Mouse (Mus musculus) spleen, adult 12 weeks (tissue): ENCODE results near the gene Rab31.

Experiments
- DNase-seq: peaks from one replicate; pipeline ENCODE4 v3.0.0; 2022; ENCODE audit warnings: low spot score

The Rab31 gene

DNA sequence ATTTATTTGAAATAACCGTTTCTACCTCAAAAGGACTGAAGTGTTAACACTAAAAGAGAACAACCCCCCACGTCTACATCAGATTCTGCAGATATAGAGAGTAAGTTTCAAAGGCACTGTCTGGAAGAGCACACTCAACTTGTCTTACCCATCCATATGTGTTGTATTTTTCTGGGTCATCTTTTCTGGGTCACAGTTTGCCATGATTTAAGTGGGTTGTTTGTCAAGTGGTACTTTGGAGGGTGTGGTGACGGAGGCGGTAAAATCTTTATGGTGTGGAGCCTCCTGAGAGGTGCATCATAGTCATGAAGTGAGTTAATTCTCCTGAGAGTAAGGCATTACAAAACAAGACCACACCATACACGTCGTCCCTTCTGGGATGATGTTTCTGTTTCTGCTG is 147.0 kb downstream of the Rab31 start:
- DNase-seq = no peak

DNA sequence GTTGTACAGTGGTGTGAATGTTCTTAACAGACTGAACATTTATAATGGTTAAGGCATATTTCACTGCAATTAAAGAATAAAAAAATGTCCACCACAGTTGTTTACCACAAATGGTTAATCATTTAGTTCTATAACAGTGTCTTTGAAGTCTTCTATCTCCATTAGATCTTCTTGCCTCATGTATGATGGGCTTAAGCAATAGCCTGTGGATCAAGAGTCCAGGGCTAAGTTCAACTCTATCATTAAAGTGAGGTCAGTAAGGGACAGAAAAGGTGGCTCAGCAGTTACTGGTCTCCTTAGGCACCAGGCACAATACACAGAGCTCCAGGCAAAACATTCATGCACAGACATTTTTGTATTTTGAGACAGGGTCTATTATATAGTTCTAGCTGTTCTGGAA is 149.4 kb downstream of the Rab31 start:
- DNase-seq = no peak

DNA sequence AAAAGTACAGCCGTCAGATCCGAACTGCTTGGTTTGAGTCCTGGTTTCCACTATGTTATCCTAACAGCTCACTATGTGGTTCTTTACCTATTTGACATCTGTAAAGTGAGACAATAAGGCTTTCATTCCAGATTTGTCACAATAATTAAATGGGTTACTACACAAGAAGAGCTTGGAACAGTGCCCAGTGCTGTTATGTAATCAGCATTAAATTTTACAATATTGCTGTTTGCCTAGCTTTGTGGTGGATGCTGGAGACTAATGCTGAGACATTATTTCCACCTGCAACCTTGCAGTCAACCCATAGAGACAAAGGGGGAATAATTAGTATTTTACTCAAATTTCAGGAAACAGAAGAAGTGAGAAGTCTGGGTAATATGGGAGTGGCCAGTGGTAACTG is 154.1 kb downstream of the Rab31 start:
- DNase-seq = no peak

DNA sequence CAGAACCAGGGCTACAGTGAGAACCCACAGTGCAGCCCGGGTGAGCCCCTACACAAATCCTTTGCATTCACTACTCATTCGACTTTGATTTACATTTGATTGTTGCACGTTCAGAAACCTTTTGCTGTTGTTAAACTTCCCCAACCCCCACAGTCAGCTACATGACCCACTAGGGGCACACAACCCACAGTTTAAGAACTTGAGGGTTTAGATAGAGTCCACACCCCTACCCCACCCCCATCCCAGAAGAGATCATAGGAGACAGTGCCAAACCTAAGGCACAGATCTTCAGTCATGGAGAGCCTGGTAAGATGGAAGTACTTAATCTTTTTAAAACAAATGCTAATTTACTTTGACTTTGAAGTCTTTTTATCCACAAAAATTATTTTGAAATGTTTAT is 156.9 kb downstream of the Rab31 start:
- no peak for DNase-seq

DNA sequence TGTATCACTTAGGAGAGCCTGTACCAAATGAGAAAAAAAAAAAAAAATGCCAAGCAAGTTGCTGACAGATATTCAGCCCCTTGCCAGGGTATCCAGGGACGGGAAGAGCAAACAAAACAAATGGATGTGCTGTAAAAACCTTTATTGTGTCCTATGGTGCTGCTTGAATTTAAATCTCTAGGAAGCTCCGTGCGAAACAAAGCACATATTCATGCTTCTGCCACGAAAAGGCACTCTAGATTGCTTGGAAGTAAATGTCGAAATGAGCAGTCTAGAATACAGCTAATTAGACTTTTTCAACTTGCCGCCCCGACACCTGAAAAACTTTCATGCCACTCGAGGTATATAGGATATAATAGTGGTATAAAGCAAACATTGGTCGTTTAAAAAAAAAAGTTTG is 158.1 kb downstream of the Rab31 start:
- no peak for DNase-seq

DNA sequence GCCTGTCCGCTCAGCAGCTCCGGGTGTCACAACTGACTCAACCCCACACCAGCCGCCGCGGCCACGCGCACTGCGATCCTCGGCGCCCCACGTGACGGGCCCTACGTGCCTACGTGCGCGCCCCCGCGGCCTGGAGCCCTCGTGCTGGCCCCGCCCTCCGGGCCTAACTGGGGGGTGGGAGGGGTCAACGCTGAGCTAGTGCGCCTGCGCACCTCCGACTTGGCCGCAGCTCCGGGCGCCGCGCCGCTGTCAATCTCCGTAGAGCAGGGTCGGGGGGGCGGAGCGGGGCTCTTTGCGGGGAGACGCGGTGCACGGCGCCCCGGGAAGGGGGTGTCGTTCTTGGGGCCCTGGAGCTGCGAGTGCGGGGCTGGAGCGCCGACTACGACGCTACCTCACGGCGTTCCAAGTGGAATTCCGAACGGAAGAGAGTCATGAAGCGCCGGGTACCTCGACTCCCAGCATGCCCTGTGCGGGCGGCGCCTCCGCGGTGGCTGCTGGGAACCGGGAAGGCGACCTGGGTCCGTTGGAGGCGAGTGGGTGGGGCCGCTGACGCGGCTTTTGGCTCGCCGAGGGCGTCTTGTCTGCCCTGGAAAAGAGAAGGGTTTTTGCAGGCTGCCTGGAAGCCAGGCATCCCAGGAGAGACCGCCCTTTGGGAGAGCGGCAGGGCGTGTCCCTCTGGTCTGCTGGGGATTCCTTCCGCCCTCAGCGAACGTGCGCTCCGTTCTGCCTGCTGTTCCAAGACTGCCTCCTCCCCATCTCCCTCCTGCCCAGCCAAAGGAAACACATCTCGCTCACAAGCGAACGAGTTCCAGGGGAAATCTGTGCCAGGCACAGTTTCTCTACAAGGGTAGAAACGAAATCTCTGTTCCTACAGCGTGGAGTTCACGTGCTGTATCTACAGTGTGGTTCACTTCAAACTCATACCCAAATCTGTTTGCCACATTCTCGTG is 158.8 kb downstream of the Rab31 start, which contains the start of gene Vapa:
Gene Vapa (minus strand): TSS at position 93 of the 950 bp plus-strand sequence.
- DNase-seq = peak; percentile 98

DNA sequence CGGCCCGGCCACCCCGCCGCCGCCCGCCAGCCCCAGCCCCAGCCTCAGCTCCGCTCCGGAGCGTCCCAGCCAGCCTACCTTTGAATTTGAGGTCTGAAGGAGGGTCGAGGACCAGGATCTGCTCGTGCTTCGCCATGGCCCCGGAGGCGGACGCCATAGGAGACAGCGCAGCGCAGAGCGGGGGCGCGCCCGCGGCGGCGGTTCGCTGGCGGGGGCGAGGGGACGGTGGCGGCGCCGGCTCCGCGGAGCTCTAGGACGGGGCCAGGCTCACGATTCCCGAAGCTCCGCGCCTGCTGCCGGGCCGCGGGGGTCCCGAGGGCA is 159.4 kb downstream of the Rab31 start:
- no peak for DNase-seq

DNA sequence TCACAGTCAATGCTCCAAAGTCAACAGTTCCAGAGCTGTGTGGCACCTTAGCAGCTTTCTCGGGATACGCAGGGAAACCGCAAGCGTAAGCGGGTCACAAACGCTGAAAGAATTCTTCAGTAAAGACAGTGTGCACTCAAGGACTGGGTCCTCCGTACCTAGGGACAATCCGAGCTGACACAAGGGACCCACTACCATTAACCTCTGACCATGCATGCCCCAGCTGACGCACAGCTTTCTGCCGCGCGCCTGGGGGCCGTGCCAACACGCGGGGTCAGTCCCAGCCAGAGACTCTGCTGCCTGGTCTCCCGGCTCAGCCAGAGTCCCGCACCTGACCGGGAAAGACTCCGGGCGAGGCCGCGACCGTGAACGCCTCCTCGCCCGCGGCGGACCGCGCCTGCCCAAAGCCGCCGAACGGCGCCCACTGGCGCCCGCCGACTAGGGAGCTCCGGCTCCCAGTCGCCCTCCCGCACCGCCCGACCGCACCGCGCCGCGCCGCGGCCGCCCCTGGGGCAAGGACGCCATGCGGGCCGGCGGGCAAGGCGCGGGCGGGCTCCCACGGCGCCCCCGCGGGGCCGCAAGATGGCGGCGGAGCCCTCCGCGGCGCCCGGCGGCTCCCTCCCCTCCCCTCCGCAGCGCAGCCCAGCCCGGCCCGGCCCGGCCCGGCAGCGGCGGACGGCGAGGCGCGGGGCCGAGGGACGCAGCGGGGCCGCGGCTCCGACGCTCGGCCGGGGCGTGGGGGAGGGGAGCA is 160.0 kb downstream of the Rab31 start:
- peak; percentile 48 for DNase-seq

DNA sequence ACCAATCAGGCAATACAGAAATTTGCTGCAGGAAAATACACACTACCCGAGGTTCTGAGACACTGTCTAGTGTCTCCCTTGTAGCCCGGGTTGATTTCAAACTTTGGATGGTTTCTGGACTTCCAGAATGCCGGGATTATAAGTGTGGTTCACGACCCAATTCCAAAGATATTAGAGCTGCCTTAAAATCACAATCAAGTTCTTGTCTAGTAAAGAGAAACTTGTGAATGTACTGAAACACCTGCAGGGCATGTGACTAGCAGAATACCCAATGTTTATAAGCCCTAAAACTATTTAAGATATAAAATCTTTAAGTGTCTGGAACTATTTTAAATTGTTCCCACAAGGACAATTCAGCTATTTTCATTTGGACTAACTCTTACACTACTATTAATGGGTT is 160.8 kb downstream of the Rab31 start:
- no peak for DNase-seq

DNA sequence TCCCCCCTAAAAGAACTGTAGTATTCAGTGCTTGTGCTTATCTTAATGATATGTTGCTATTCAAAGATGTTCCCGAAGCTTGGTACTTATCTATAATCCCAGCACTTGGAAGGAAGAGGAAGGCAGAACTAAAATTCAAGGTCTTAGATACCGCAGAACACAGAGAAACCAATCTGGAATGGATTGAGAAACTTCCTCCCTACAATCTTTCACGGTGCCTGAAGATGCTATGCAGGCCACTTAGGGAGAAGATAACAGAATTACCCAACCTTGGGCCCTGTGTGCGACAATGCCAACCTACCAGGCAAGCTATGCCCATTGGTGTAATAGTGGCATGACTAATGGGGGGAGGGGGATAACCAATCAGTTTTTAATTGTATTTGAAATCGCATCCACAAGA is 163.8 kb downstream of the Rab31 start:
- DNase-seq = no peak

DNA sequence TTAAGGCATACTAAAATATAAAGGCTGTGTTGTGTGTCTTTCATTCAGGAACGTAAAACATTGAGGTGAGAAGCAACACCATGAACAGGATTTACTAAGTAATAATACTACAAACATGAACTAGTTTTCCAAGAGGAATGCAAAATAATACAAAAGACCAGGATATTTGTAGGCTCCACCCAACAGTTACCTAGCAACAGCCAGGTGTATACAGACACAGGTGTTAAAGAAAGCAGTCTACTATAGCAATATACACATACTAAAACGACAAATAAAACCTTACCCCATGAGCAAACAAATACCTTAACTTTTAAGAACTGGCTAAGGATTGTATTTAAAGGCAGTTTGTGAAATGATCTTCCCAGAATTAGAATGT is 164.3 kb downstream of the Rab31 start:
- DNase-seq = no peak

DNA sequence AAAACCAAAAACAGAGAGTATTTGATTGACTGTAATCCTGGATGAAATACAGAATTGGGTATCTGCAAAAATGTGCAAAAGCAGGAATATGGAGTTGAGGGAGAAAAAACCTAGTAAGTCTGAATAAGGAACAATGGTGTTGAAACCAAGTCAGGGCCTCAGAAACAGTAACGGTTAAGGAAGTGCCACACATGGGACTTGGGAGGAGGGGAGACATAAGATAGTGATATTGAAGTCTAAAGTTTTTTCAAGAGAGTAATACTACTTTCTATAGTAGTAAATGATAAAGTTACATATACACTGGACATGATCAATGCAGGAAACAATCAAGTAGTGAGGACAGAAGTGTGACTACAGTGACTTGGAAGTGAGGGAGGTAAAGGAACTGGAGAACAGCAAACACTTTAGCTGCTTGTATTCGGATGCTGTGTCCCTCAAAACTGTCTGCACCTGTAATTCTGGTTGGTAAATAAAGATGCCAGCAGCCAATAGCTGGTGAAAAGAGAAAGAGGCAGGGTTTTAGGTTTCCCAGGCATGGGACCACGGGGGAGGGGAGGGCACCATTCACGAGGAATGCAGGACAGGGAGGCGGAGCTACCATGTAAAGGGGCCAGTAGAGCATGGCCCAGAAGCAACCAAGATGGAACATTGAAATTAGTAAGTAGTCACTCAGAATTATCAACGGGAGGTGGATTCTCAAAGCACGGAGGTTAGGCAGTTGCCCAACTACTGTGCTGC is 164.8 kb downstream of the Rab31 start:
- DNase-seq = no peak

DNA sequence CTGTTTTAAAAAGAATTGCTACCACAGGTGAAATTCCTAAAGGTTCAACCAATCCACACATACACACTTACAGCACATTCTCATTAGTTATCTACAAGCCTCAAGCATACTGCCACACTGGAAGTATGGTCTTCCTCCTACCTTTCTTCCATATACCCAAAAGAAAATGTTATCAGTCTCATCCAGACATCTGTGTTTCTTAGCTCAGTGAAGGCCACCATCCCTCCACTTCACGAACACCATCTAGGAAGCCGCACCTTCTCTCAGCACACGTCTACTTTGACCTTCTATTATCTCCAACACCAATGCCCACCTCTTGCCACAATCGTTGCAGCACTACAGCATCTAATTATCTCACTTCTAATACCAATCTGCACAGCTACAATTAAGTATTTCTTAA is 166.5 kb downstream of the Rab31 start:
- DNase-seq = no peak

DNA sequence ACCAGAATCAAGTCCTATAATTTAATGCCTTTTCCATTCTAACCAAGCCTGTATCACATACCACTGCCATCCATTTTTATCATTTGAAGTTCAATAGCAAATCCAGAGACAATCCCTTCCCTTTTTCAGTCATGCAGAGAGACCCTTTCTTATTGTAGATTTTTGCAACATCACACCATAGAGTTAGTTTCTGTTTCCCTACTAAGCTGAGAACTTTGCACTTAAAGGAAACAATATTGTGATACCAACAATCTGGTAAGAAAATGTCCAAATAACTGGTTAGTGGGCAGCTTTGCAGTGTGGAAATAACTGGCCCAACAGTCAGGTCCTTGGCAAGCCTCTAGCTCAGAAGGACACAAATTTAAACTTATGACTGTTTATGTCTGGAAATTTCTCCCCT is 167.7 kb downstream of the Rab31 start:
- DNase-seq = no peak

DNA sequence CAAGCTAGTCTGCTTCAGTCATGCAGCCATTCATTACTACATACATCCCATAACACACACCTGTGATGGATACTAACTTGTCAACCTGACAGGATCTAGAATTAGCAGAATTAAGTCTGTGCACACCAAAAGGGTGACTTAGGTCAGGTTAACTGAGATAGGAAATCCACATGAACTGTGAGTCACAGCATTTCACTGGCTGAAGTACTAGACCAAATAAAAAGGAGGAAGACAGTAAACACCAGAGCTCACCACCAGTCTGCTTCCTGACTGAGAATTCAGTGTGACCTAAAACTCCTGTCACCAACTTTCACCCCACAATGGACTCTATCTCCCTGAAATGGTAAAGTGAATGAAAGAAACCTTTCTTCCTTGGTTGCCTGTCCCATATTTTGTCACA is 168.2 kb downstream of the Rab31 start:
- DNase-seq = no peak
